Mouse (Mus musculus) brain, embryonic 14.5 days (tissue): ENCODE data around the gene Lgals2. TPM values are rescaled to one million over a fixed set of nuclear protein-coding genes. Genes with fewer than 3 reads are reported as not detected.
A peak's percentile ranks its signal among the peaks of the same experiment; 100 is the strongest.

Experiments
- DNase-seq: peaks from one replicate; pipeline ENCODE4 v3.0.0-alpha.2; 2011; ENCODE audit warnings: low read depth
- CTCF ChIP-seq: fragments of 200-500 bp; IDR thresholded peaks from 2 replicates; pipeline ENCODE4 v1.5.1; 2012; ENCODE audit warnings: inconsistent platforms, mild to moderate bottlenecking, moderate library complexity, borderline replicate concordance; ENCODE audit not compliant: insufficient read depth, insufficient read length; ENCODE audit errors: extremely low read depth
- POLR2A ChIP-seq: fragments of 200-500 bp; IDR thresholded peaks from 2 replicates; pipeline ENCODE4 v1.6.1; 2012; ENCODE audit warnings: mild to moderate bottlenecking, inconsistent platforms, borderline replicate concordance; ENCODE audit not compliant: poor library complexity, insufficient read depth, insufficient read length, severe bottlenecking; ENCODE audit errors: extremely low read depth
- polyA plus RNA-seq: library from polyadenylated mRNA; depleted of rRNA; stranded (reverse); fragments of >200 nt; gene quantifications from 2 replicates; pipeline ENCODE4 v1.2.3, GENCODE M21; 2012

Lgals2 gene
- polyA plus RNA-seq, 1 experiment = 0.16 TPM

GRCm38 (mm10) chr15:78835200-78836085 lies 19.9 kb downstream of the Lgals2 start:
- peak; percentile 34 for DNase-seq
- TF ChIP-seq POLR2A (no peak), CTCF (no peak)

- no peak for DNase-seq
These were observed 20.9 kb downstream of the Lgals2 start for GRCm38 (mm10) chr15:78834233-78835005.

GRCm38 (mm10) chr15:78833582-78833981 lies 21.7 kb downstream of the Lgals2 start:
- no peak for TF ChIP-seq POLR2A
- no peak for TF ChIP-seq CTCF
- DNase-seq = no peak

More at GRCm38 (mm10) chr15:78834233-78835005, 20.9 kb downstream of the Lgals2 start:
- TF ChIP-seq POLR2A = no peak
- no peak for TF ChIP-seq CTCF

- DNase-seq = peak; percentile 85
- TF ChIP-seq POLR2A (no peak), CTCF (no peak)
These were observed 22.6 kb downstream of the Lgals2 start for GRCm38 (mm10) chr15:78832701-78833123.

DNA sequence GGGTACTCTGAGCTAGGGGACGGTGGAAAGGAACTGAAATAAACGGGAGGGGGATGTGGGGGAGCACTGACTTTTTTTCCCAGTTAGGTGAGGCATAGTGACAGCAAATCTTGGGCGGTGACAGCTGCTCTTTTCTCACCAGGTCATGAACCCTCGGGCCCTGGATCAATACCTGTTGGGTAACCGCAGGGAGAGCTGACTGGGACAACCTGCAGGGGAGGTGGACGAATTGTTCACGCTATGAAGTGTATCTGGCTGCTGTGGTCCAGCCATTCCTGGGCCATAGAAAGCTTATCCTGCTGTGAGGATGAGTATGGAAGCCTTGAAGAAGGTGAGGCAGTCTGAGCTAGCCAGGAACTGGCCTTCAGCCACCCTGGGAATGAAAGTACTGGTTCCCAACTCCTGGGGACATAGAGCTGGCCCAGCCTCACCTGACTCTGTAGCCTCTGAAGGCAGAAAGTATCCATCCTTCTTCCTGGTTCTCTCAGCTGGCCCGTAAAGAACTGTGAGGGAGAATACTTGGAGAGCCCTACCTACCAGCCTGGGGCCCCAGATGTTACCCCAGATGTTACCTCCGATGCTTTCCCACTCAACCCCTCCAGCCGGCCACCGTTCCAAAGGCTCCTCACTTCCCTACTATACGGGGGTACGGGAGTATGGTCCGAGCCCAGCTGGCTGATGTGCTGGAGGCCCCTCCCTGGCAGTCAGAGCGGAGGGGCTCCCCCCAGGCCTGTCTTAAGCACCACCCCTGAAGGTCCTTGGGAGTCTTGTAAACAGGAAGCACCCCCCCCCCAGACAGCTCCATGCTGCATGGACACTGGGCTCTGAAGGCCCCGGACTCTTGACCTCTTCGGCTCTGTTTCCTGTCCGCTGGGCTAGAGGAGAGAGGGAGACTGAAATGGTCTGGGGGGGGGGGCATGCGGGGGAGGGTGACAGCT lies 23.3 kb downstream of the Lgals2 start:
- no peak for TF ChIP-seq POLR2A
- no peak for DNase-seq

- no peak for DNase-seq
- TF ChIP-seq CTCF (no peak), POLR2A (no peak)
These were observed 24.3 kb downstream of the Lgals2 start for GRCm38 (mm10) chr15:78830742-78831719.

DNA sequence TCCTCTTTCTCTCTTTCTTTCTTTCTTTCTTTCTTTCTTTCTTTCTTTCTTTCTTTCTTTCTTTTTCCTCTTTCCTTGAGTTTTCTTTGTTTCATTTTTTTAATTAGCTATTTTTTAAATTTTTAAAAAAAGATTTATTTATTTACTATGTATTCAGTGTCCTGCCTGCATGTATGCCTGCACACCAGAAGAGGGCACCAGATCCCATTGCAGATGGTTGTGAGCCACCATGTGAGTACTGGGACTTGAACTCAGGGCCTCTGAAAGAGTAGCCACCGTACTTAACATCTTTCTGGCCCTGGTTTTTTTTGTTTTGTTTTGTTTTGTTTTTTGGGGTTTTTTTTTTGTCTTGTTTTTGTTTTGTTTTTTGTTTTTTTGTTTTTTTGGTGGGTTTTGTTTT lies 25.7 kb downstream of the Lgals2 start:
- DNase-seq = no peak
- TF ChIP-seq CTCF = peak; percentile 18; the same call in 1 of the 2 replicates
- no peak for TF ChIP-seq POLR2A

- TF ChIP-seq CTCF = no peak
- TF ChIP-seq POLR2A = no peak
- DNase-seq = no peak
These were observed 27.0 kb downstream of the Lgals2 start for GRCm38 (mm10) chr15:78828315-78828714.

- TF ChIP-seq POLR2A (no peak), CTCF (peak; percentile 97)
- DNase-seq = peak; percentile 88
These were observed 28.8 kb downstream of the Lgals2 start for GRCm38 (mm10) chr15:78826213-78827204.
